Mouse (Mus musculus) spleen, adult 2 months (tissue): ENCODE measurements around the gene Snap47.

ENCODE experiments used
- CTCF ChIP-seq: fragments of 200-500 bp; IDR thresholded peaks from 2 replicates; pipeline ENCODE4 v1.5.1; 2011; ENCODE audit warnings: mild to moderate bottlenecking, inconsistent platforms; ENCODE audit not compliant: insufficient read depth, insufficient read length, insufficient replicate concordance; ENCODE audit errors: extremely low read depth
- POLR2A ChIP-seq: fragments of 200-500 bp; IDR thresholded peaks from 2 replicates; pipeline ENCODE4 v1.6.1; 2011; ENCODE audit warnings: low read depth, low read length, inconsistent platforms

- TF ChIP-seq CTCF = no peak
- no peak for TF ChIP-seq POLR2A
Measured at GRCm38 (mm10) chr11:59388806-59389205, 62.2 kb downstream of the Snap47 start.
